Mouse (Mus musculus): ENCODE data around the gene Kdm4b. TPM values are rescaled to one million over a fixed set of nuclear protein-coding genes. Genes with fewer than 3 reads are reported as not detected.

Kdm4b gene
- total RNA-seq, 2 experiments from 2014 or later = 59.1 to 64.7 TPM

- no peak for DNase-seq (ENCODE audit: low spot score in 2 of 2)
Measured at GRCm38 (mm10) chr17:56340717-56341116, 14.9 kb downstream of the Kdm4b start.

DNA sequence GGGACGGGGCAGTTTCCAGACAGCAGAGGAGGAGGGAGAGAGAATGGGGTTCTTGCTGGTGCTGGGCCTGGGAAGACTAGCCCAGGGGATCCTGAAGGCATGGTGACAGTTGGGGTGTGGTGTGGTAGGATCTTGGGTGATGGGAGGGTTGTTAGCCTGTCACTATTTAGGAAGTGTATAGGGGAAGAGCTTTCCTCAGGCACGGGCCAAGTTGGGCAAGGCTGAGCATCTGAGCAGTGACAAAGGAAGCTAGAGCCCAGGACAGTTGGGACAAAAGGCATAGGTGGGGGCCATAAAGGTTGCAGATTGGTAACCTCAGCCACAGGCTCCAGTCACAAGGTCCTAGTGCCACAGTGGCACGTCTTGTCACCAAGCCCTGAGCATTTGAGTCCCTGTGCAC lies 17.6 kb downstream of the Kdm4b start:
- no peak for DNase-seq (ENCODE audit: low spot score in 2 of 2)

DNA sequence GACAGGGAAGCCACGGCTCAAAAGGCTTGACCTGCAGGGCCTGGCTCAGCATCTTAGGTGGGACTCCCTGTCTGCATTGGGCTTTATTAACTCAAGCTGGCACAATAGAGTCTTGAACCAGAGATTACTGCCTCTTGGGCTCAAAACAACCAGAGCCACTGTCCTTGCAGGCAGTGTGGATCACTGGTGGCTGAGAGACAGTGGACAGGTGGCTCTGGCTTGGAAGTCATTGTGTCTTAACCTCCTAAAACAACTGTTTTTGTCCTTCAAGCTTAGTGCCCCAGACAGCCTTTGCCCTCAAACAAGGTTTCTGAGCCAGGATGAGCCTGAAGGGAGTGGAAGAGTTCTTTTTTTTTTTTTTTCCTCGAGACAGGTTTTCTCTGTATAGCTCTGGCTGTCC lies 19.5 kb downstream of the Kdm4b start:
- no peak for DNase-seq (ENCODE audit: low spot score in 2 of 2)

GRCm38 (mm10) chr17:56348128-56348527 lies 22.3 kb downstream of the Kdm4b start:
- DNase-seq (ENCODE audit: low spot score in 2 of 2) = no peak

DNA sequence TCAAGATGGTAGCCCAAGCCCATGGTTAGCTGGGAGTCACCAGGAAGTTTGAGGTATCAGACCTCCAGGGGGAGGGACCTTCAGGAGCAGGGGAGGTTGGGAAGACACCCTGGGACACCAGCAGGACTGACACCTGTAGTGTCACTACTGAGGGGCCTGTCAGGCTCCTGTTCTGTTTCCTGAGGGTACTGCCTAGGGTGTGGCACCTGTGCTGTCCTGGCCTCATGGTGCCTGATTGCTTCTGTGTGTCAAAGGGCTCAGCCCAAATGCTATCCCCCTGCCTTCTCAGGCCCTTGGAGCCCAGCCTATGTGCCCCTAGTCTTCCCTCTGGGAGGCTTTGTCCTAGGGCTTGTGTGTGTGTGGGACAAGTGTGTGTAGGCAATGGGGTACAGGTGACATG lies 22.7 kb downstream of the Kdm4b start:
- no peak for DNase-seq (ENCODE audit: low spot score in 2 of 2)

DNA sequence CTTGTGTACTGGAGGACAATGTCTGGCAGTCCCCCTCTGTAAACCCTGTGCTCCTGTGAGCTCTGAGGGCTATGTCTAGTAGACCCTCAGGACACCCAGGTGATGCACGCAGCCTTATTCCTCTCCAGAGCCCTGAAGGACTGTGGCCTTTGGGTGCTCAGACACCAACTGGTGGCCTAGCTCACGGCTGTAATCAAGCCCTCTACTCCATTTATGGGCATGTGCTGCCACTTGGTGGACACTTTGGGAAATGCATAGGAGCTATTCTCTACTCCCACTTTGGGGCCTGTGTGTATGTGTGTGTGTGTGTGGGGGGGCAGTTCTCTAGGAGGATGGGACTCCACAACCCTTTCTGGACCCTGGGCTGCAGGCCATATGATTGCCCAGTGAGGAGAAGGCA lies 24.8 kb downstream of the Kdm4b start:
- DNase-seq (ENCODE audit: low spot score in 2 of 2) = peak; percentile 71 to 90

GRCm38 (mm10) chr17:56356921-56357885 lies 31.3 kb downstream of the Kdm4b start:
- peak; percentile 78 to 79 for DNase-seq (ENCODE audit: low spot score in 2 of 2)

- no peak for DNase-seq (ENCODE audit: low spot score in 2 of 2)
Measured at GRCm38 (mm10) chr17:56359183-56359725, 33.4 kb downstream of the Kdm4b start.

GRCm38 (mm10) chr17:56359864-56360263 lies 34.0 kb downstream of the Kdm4b start:
- DNase-seq (ENCODE audit: low spot score in 2 of 2) = no peak

GRCm38 (mm10) chr17:56360451-56360850 lies 34.6 kb downstream of the Kdm4b start:
- DNase-seq (ENCODE audit: low spot score in 2 of 2) = no peak

DNA sequence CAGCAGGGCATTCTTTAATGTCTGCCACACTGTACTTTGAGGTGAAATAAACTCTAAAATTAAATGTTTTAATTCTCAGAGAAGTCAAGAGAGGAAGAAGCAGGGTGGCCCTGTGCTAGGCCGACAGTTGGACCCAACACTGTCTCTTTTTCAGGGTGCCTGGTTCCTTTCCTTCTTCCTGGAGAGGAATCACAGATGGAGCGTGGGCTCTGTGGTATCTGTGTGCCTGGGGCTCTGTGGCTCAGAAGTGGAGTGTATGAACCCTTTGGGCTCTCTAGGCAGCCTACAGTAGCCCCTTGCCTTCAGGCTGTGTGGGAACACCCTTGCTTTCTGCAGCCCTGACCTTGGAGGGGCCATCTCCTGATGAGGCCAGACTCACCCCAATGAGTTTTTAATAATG lies 35.7 kb downstream of the Kdm4b start:
- peak in 1 of 2 experiments; percentile 63 for DNase-seq (ENCODE audit: low spot score in 2 of 2)

DNA sequence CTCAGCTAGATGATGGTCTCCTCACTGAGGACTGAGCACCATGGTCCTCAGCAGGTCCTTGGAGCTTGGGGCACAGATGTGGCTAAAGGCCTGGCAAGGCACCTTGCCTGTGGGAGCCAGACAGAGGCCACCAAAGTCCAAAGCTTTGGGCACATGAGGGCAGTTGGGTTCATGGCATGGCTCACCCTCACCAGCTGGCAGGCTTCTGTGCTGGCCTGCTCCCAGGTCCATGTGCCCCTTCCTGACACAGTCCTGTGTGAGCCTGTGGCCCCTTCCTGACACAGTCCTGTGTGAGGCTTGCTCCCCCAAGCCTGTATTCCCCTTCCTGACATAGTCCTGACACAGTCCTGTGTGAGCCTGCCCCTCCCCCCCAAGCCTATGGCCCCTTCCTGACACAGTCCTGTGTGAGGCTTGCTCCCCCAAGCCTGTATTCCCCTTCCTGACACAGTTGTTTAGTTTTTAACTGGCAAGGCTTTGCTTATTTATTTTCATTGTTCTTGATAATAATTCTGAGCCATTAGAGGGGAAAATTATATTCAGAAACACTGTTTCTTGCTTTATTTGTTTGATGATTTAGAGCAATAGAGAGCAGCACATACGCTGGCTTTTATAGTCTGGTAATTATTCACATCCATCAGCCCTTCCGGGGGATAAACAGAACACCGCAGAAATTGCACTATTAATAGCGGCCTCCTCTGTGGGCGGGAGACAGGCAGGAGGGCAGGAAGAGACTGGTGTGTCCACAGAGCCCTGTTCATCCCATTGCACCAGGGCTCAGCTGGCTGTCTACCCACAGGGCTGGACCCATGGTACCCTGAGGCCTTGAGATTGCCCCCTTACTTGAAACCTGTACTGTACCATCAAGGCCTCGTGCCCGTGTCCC lies 40.2 kb downstream of the Kdm4b start:
- no peak for DNase-seq (ENCODE audit: low spot score in 2 of 2)

- DNase-seq (ENCODE audit: low spot score in 2 of 2) = no peak
Measured at GRCm38 (mm10) chr17:56368291-56368790, 42.5 kb downstream of the Kdm4b start.

- DNase-seq (ENCODE audit: low spot score in 2 of 2) = no peak
Measured at GRCm38 (mm10) chr17:56370090-56370489, 44.2 kb downstream of the Kdm4b start.

DNA sequence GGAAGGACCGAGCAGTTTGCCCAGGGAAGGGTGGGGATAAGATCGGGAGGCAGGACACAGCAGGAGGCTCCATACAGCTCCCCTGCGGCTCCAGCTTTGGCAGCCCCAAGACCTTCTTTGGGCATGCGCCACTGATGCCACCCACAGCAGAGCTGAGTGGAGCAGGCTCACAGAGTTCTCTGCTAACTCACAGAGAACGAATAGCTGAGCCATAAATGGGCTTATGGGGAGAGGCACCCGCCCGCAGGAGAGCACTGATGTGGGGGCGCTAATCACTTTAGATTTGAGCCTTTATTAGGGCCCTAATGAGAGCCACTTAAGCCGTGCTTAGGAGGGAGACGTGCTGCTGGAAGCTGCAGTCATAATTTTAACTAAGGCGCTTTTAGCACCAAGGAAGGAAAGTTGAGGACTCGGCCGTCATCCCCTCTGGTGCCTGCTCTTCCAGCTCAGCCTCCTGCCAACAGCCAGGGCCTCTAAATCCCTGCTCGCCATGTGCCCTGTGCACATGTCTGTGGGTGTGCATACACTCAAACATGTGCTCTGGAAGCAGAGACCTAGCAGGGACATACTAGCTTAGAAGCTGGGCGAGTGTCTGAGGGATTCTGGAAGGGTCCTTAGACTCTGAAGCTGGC lies 45.3 kb downstream of the Kdm4b start:
- peak; percentile 73 to 83 for DNase-seq (ENCODE audit: low spot score in 2 of 2)

DNA sequence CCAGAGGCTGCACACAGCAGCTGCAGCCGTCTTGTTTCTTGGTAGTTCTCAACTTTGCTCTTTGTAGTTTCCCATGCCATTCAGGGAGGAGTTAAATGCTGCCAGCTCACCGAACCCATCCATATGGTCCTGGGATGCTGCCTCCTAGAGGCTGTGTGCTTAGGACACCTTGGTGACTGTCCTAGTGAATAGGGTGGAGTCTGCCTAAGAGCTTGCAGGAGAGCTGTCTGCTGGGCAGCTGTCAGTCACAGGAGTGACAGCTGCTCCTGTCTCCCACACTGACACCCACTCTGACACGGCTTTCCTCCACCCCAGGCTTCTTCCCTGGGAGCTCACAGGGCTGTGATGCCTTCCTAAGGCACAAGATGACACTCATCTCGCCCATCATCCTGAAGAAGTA lies 46.2 kb downstream of the Kdm4b start:
- no peak for DNase-seq (ENCODE audit: low spot score in 2 of 2)

DNA sequence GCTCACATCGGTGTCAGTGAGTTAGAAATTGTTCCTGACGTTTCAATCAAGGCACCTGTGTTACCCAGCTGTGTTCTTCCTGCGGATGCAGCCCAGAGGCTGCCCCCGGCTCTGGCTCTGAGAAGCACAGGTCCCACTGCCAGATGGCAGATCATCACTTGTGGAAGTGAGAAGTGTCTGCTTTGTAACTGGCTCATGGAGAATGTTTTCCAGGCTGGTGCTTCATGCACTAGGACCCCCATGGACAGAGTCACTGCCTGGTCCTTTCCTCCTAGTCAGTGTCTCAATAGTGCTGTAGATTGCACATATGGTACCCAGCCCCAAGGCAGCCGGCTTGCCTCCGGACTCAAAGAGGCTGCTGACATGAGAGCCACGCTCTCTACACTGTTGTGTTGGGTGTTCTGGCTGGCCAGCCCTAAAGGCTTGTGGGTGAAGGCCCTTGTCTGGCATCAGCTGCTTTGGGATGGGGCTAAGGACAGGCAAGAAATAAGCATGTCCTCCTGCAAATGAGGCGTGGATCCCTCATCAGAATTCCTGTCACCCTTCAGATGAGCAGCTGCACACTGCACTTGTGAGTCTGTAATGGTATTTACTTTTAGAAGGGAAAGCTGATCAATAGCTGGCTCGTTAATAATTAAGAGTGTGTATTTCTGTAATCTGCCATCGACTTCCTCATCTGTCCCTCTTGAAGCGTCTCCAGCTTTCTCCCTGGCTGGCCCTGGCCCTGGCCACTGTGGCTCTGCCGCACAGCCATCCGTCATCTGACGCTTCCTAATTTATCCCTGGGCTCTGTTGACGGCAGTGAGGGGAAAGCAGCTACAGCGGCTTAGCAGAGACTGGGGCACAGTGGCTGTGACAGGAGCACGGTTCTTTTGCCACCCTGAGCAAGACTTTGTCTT lies 47.5 kb downstream of the Kdm4b start:
- DNase-seq (ENCODE audit: low spot score in 2 of 2) = no peak

DNA sequence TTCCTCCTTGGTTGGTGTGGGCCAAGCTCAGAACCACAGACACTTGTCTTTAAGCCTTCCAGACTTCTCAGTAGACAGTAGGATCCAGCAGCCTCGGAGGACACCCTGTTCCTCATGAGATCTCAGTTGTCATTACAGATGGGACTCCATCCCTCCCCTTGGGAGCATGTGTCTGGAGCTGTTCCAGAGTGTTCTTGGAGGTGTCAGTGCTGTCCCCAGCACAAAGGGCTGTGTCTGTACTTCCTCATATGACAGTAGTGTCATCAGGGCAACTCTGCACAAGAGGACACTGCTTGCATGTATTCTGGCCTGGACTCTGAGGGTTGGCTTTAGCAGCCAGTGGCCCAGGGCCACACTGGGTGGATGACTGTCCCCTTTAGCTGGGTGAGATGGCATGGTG lies 49.0 kb downstream of the Kdm4b start:
- no peak for DNase-seq (ENCODE audit: low spot score in 2 of 2)

DNA sequence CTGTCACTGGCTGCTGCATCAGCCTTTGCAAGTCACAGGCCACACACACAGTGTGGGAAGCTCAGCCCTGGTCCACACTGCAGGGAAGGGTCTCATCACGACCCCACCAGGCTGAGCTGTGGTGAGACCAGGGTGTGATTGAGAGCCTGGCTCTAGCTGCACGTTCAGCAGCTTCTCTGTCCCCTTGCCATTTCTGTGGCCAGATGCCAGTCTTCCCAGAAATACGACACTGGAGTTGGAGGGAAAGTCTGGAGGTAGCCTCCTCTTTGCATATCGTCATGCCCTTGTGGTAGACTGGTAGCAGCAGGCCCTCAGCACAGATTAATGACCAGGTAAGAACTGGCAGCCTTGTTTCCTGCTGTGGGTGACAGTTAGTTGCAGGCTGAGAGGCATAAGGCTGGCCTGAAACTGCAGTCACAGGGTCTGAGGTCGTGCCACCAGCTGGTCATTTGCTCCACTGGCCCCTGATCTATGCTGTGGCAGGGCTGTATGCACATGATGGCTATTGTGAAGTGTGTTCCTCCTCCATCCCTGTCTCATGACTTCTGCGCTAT lies 53.5 kb downstream of the Kdm4b start:
- no peak for DNase-seq (ENCODE audit: low spot score in 2 of 2)

- no peak for DNase-seq (ENCODE audit: low spot score in 2 of 2)
Measured at GRCm38 (mm10) chr17:56380286-56380685, 54.4 kb downstream of the Kdm4b start.
